22 mouse cellular contexts compared by ENCODE assay signal in the genomic region with DNA sequence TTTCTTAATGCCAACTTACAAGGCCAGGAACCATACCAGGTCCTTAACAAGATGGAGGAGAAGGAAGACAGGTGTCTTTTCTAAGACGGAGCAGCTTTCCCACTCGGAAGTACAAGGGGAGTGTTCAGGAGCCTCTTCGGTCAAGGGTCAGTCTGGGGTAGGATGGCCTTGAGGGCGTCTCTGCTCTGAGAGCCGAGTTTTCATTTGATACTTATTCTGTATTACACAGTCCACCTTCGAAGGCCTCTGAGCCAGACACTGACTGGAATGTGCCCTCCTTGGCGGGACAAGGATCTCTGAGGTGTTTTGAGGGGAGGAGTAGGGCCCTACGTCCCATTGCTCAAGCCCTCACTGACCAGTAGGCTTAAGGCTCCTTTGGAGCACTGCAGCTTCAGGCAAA.
A peak's percentile ranks its signal among the peaks of the same experiment; 100 is the strongest.
DNase-seq lines count a peak whose midpoint lies in the region; ATAC-seq and TF ChIP-seq lines count a peak whose summit lies in the region.
"Had no signal": no experiment of that assay in that cellular context is flagged by ENCODE, and none has a peak within 500 bp of the region (broad histone marks: within the 10 kb centered on the region; RNA-seq: fewer than 3 reads in every experiment).

No protein-coding gene starts in this region.

- no peak overlapping the region for H3K4me2 ChIP-seq in kidney, embryonic 15.5 days
- no peak overlapping the region for H3K4me2 ChIP-seq in intestine, postnatal 0 days (replicated peaks; ENCODE audit: low read depth)
- H3K4me2 ChIP-seq: embryonic facial prominence, embryonic 15.5 days; heart, embryonic 11.5 days; heart, embryonic 15.5 days; hindbrain, embryonic 13.5 days had no signal

- no peak for ATAC-seq in kidney, embryonic 15.5 days (replicated peaks; ENCODE audit: low FRiP score)
- no peak for ATAC-seq in intestine, postnatal 0 days
- ATAC-seq: CD4-positive, CD25-positive, alpha-beta regulatory T cell, adult 4 months; forebrain, embryonic 16.5 days had no signal

- no peaks in the 10 kb centered on the region for H3K9me3 ChIP-seq in kidney, embryonic 15.5 days (replicated peaks)
- no peaks in the 10 kb centered on the region for H3K9me3 ChIP-seq in embryonic facial prominence, embryonic 10.5 days
- H3K9me3 ChIP-seq in intestine, postnatal 0 days (ENCODE audit: control insufficient read depth), result no peaks in the 10 kb centered on the region
- H3K9me3 ChIP-seq: embryonic facial prominence, embryonic 15.5 days; G1E; heart, embryonic 15.5 days; hindbrain, embryonic 13.5 days had no signal

- H3K9ac ChIP-seq in kidney, embryonic 15.5 days, result no peak overlapping the region
- H3K9ac ChIP-seq in intestine, postnatal 0 days (ENCODE audit: low read depth, low read length), result no peak overlapping the region
- H3K9ac ChIP-seq: embryonic facial prominence, embryonic 15.5 days; heart, embryonic 15.5 days; hindbrain, embryonic 13.5 days had no signal

- no peak overlapping the region for H3K4me3 ChIP-seq in kidney, embryonic 15.5 days (replicated peaks)
- H3K4me3 ChIP-seq in embryonic facial prominence, embryonic 10.5 days, result no peak overlapping the region
- H3K4me3 ChIP-seq in intestine, postnatal 0 days (ENCODE audit: low read depth, low read length), result no peak overlapping the region
- H3K4me3 ChIP-seq: embryonic facial prominence, embryonic 15.5 days; heart, embryonic 15.5 days; hindbrain, embryonic 13.5 days had no signal

- no peaks in the 10 kb centered on the region for H3K36me3 ChIP-seq in kidney, embryonic 15.5 days
- H3K36me3 ChIP-seq in embryonic facial prominence, embryonic 10.5 days (replicated peaks), result no peaks in the 10 kb centered on the region
- no peaks in the 10 kb centered on the region for H3K36me3 ChIP-seq in intestine, postnatal 0 days (ENCODE audit: control insufficient read depth, insufficient read depth)
- H3K36me3 ChIP-seq: heart, embryonic 15.5 days; hindbrain, embryonic 13.5 days had no signal

- peaks cover 6% of the 10 kb centered on the region; the same call in 1 of the 2 replicates for H3K27me3 ChIP-seq in kidney, embryonic 15.5 days
- peaks cover 24% of the 10 kb centered on the region; the same call in 1 of the 2 replicates for H3K27me3 ChIP-seq in embryonic facial prominence, embryonic 10.5 days (replicated peaks; ENCODE audit: low read depth, poor library complexity, severe bottlenecking)
- no peaks in the 10 kb centered on the region for H3K27me3 ChIP-seq in intestine, postnatal 0 days (replicated peaks; ENCODE audit: control insufficient read depth, insufficient read depth, low read length)
- H3K27me3 ChIP-seq: heart, embryonic 15.5 days had no signal

- no peak for TF ChIP-seq CTCF in intestine, postnatal 0 days (IDR thresholded peaks at IDR 0.05; ENCODE audit: low read depth)

- peaks cover 5% of the 10 kb centered on the region for H3K4me1 ChIP-seq in kidney, embryonic 15.5 days
- peaks cover 36% of the 10 kb centered on the region for H3K4me1 ChIP-seq in embryonic facial prominence, embryonic 10.5 days
- H3K4me1 ChIP-seq in intestine, postnatal 0 days (replicated peaks; ENCODE audit: control insufficient read depth, insufficient read depth, low read length), result no peaks in the 10 kb centered on the region
- H3K4me1 ChIP-seq: heart, embryonic 15.5 days had no signal

- WGBS in kidney, embryonic 15.5 days, result 48% methylated on average over 8 of the region's 8 CpGs
- WGBS in embryonic facial prominence, embryonic 10.5 days, result 56% methylated on average over 8 of the region's 8 CpGs
- 73% methylated on average over 8 of the region's 8 CpGs for WGBS in intestine, postnatal 0 days

- no peak overlapping the region for H3K27ac ChIP-seq in kidney, embryonic 15.5 days
- H3K27ac ChIP-seq in embryonic facial prominence, embryonic 10.5 days (replicated peaks), result 0 out of 2 replicates have a peak overlapping the region, but pooled peaks have one; percentile 5
- H3K27ac ChIP-seq in intestine, postnatal 0 days (ENCODE audit: low read depth, low read length), result no peak overlapping the region
- H3K27ac ChIP-seq: embryonic facial prominence, embryonic 15.5 days; heart, embryonic 15.5 days; hindbrain, embryonic 13.5 days had no signal

- DNase-seq in kidney, adult 11 months, result peak; percentile 49
- DNase-seq in embryonic facial prominence, embryonic 10.5 days (ENCODE audit: low spot score), result no peak
- peak; percentile 61 for DNase-seq in kidney, adult 9 months
- peak; percentile 48 to 54 for DNase-seq in kidney, postnatal 36 days
- no peak for DNase-seq in testis, postnatal 10 days (ENCODE audit: low spot score)
- DNase-seq: adrenal gland, postnatal 10 days; B cell, adult 2 months; cerebellum, adult 11-12 months; cerebellum, adult 9-10 months; cerebellum, postnatal 25 days; gastrocnemius, postnatal 10 days; heart, adult 18-20 months; heart, postnatal 14 days had no signal

Comparison
In these comparisons a context has a peak if more than half of its experiments do, and no peak if none do; other contexts are left out.
1. DNase-seq: peak in kidney, adult 11 months (single experiment), kidney, adult 9 months (single experiment) and kidney, postnatal 36 days (2 of 2); none in embryonic facial prominence, embryonic 10.5 days (single experiment) and testis, postnatal 10 days (single experiment).